Mouse (Mus musculus) MEL-GATA-1-ER (cell line): Measurements from ENCODE around the gene Dusp23.

Experiments used
- DNase-seq: peaks from one replicate; pipeline ENCODE4 v3.0.0-alpha.2; 2012; ENCODE audit warnings: low read depth; ENCODE audit errors: extremely low read depth

Dusp23 gene

GRCm38 (mm10) chr1:172623599-172623998 lies 9.2 kb downstream of the Dusp23 start:
- no peak for DNase-seq

GRCm38 (mm10) chr1:172619235-172619634 lies 13.5 kb downstream of the Dusp23 start:
- peak; percentile 20 for DNase-seq

GRCm38 (mm10) chr1:172618141-172618540 lies 14.6 kb downstream of the Dusp23 start:
- DNase-seq: no peak

GRCm38 (mm10) chr1:172617365-172618076 lies 15.2 kb downstream of the Dusp23 start:
- no peak for DNase-seq

- DNase-seq: no peak
Measured at GRCm38 (mm10) chr1:172616537-172617300, 16.0 kb downstream of the Dusp23 start.

- DNase-seq: no peak
Measured at GRCm38 (mm10) chr1:172615412-172615811, 17.4 kb downstream of the Dusp23 start.

GRCm38 (mm10) chr1:172614654-172615053 lies 18.1 kb downstream of the Dusp23 start:
- no peak for DNase-seq

- no peak for DNase-seq
Measured at GRCm38 (mm10) chr1:172612745-172613144, 20.0 kb downstream of the Dusp23 start.

- no peak for DNase-seq
Measured at GRCm38 (mm10) chr1:172611304-172611703, 21.5 kb downstream of the Dusp23 start.

GRCm38 (mm10) chr1:172602326-172602725 lies 30.4 kb downstream of the Dusp23 start, which contains the start of gene Fcrl6:
TSS of gene Fcrl6 (minus strand) at chr1:172602551.
- DNase-seq: no peak

- DNase-seq: peak; percentile 11
Measured at GRCm38 (mm10) chr1:172594495-172594894, 38.3 kb downstream of the Dusp23 start.

- no peak for DNase-seq
Measured at GRCm38 (mm10) chr1:172593956-172594355, 38.8 kb downstream of the Dusp23 start.

- DNase-seq: no peak
Measured at GRCm38 (mm10) chr1:172593321-172593720, 39.4 kb downstream of the Dusp23 start.

- DNase-seq: no peak
Measured at GRCm38 (mm10) chr1:172590385-172590784, 42.4 kb downstream of the Dusp23 start, which contains the start of gene Slamf8. TSS of gene Slamf8 (minus strand) at chr1:172590568.

- DNase-seq: no peak
Measured at GRCm38 (mm10) chr1:172585612-172586567, 46.9 kb downstream of the Dusp23 start.

- DNase-seq: no peak
Measured at GRCm38 (mm10) chr1:172585026-172585425, 47.7 kb downstream of the Dusp23 start.

- DNase-seq: no peak
Measured at GRCm38 (mm10) chr1:172584271-172584670, 48.5 kb downstream of the Dusp23 start.

GRCm38 (mm10) chr1:172582436-172582835 lies 50.3 kb downstream of the Dusp23 start:
- no peak for DNase-seq
